Mouse (Mus musculus): ENCODE results near the gene Cfap97d1.

DNA sequence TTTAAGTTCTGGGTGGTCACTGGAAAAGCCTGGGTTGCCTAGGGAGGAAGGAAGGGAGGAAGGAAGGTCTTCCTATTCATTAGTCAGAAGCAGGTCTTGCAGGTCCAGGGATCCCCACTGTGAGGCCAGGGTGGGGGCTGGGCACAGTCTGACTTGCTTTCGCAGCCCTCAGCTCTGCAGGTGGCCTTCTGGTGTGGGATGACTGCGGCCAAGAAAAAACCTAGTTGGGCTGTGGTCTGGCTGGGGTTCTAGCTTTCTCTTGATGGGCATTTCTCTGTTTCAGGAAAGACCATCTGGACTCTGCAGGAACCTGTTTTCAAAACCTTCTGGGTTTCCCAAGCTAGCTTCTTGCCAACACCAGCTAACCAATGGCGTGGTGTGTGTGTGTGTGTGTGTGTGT is 41.0 kb upstream of the Cfap97d1 start:
- TF ChIP-seq CTCF (IDR thresholded peaks at IDR 0.05 in 2 of 3, conservative IDR thresholded peaks at IDR 0.05 in 1 of 3; ENCODE audit: control insufficient read depth in 1 of 3, insufficient read depth in 1 of 3, low read depth in 2 of 3, low read length in 3 of 3, poor library complexity in 1 of 3, severe bottlenecking in 1 of 3), result no peak
- TF ChIP-seq MXI1 (IDR thresholded peaks at IDR 0.05; ENCODE audit: low read depth, low read length), result no peak
- TF ChIP-seq POLR2AphosphoS5 (IDR thresholded peaks at IDR 0.05; ENCODE audit: borderline replicate concordance, low read depth, low read length), result no peak
- no peak for TF ChIP-seq ZKSCAN1 (IDR thresholded peaks at IDR 0.05; ENCODE audit: low read depth, low read length)
- no peak for TF ChIP-seq NELFE (IDR thresholded peaks at IDR 0.05; ENCODE audit: low read depth, low read length)
- no peak for TF ChIP-seq TBP (IDR thresholded peaks at IDR 0.05; ENCODE audit: low read depth, low read length)
- TF ChIP-seq E2F4 (IDR thresholded peaks at IDR 0.05; ENCODE audit: borderline replicate concordance, low read depth, low read length), result no peak
- TF ChIP-seq HCFC1 (IDR thresholded peaks at IDR 0.05; ENCODE audit: low read depth, low read length), result no peak
